Mouse (Mus musculus) kidney, adult 2 months (tissue): ENCODE measurements around the gene Kcnj6.

ENCODE experiments used
- CTCF ChIP-seq: fragments of 200-500 bp; conservative IDR thresholded peaks from 2 replicates; pipeline ENCODE4 v1.5.1; 2011; ENCODE audit warnings: low read depth, mild to moderate bottlenecking, control low read depth, low read length, moderate library complexity, mixed read lengths; ENCODE audit not compliant: insufficient read depth, insufficient read length
- POLR2A ChIP-seq: fragments of 200-500 bp; IDR thresholded peaks from one replicate; pipeline ENCODE4 v1.6.1; 2011; ENCODE audit warnings: low read depth, low read length, control low read depth

DNA sequence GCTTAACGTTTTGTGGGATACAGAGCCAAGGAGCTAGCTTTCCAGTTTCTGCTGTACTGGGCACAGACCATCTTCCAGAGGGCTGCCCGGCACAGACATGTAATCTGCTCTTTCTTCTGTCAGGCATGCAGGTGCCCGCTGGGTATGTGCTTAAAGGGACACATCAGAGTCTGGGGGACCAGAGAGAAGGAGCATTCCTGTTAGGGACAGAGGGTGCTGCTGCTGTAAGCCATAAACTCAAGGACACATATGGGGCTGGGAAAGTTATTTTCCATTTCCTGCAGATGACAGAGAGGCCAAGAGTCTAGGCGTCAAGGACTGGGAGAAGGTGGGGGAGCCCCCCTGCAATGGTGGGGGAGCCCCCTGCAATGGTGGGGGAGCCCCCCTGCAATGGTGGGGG is 278.0 kb downstream of the Kcnj6 start:
- TF ChIP-seq POLR2A: no peak
- no peak for TF ChIP-seq CTCF
